Mouse (Mus musculus): ENCODE measurements around the gene D630045J12Rik.

Gene D630045J12Rik

DNA sequence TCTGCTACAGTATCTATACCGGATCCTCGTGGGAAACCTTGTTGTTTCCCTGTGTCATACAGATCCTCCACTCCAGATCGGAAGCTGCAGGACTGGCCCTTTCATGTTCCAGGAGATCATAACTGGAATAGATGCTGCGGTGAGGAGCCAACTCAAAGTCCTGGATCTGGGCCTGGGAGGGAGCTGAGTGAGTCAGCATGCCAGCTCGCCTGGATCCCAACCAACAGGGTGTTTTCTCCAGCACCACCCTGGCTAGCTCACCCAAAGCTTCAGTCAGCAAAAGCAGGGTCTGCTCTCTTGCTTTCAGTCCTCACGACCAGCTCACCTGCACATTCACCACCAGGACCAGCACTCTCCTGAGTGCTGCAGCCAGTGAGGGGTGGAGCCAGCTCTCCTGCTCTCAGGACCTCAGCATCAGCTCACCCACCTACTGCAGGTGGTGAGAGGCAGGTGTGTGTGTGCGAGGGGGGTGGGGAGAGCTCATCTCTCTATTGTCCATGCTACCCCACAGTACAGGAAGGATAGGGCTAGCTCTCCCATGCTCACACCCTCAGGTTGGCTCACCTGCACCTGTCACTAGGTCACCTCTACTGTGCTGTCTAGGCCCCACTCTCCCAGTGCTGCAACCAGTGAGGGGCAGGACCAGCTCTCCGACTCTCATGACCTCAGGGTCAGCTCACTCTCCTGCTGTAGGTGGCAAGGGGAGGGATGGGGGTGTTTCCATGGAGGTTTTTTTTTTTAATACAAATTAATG is 118.8 kb downstream of the D630045J12Rik start:
- no peak for DNase-seq (ENCODE audit: low spot score)

- DNase-seq (ENCODE audit: low spot score) = no peak
These were observed 122.0 kb downstream of the D630045J12Rik start for GRCm38 (mm10) chr6:38131801-38132231.

DNA sequence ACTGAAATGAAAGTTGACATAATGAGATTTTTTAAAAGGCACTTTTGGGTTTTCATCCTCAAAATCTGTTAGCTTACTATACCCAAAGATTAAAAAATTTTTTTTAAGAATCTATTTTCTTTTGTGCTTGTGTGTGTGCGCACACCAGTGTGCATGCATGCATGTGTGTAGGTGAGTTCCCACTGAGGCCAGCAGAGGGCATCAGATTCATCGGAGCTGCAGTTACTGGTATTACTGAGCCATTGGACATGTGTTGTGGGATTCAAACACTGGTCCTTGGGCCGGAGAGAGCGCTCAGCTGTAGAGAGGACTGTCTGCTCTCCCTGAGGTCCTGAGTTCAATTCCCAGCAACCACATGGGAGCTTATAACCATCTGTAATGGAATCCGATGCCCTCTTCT is 123.9 kb downstream of the D630045J12Rik start:
- no peak for DNase-seq (ENCODE audit: low spot score)

DNA sequence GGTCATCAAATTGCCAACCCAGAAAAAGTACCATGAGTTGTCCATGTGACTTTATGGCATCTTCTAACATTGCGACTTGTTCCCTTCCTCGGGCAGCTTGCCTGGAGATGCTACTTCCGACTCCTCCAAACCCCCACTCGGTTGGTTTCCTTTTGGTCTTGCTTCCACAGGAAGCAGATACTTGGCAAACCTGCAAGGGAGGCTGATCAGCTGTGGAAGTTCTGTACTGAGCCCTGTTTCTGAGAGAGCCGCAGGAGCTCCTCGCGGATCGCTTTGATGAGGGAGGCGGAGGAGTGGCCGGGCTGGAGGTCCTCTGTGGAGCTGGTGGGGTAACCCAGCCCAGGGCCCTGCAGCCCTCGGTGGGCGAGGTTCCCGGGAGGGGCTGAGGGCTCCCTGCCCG is 125.7 kb downstream of the D630045J12Rik start:
- no peak for DNase-seq (ENCODE audit: low spot score)

DNA sequence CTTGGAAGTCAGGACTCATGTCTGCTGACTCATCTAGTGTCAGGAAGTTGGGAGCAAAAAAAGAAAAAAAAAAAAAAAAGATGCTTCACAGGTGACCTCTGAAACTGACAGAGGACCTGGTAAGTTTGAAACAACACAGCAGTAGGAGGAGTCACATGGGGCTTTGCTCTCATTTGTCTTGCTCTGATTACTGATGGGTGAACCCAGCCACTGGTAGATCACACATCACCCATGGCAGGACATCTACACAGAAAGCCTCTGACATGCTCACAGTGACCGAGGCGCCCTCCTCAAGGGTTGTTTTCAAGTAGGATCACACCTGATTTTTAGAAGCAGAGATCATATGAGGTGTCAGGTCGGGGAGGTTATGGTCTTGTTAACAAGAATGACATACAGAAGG is 128.3 kb downstream of the D630045J12Rik start:
- no peak for DNase-seq (ENCODE audit: low spot score)

DNA sequence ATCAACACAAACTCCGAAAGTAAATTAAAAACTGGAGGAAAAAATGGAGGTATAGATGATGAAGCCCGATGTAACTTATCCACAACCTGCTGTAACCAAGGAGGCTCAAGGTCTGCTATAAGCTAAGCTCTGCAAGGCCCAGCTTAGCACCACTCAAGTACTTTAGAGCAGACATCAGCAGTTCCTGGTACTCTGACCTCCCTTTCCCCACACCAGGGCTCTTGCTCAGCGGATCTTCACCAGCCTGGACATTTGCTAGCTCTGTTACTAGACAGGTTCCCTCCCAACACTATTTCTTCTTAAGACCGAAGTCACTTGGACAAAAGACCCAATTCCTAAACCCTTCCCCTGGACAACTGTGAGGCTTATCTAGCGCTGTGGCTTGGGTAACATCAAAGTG is 128.9 kb downstream of the D630045J12Rik start:
- no peak for DNase-seq (ENCODE audit: low spot score)

DNA sequence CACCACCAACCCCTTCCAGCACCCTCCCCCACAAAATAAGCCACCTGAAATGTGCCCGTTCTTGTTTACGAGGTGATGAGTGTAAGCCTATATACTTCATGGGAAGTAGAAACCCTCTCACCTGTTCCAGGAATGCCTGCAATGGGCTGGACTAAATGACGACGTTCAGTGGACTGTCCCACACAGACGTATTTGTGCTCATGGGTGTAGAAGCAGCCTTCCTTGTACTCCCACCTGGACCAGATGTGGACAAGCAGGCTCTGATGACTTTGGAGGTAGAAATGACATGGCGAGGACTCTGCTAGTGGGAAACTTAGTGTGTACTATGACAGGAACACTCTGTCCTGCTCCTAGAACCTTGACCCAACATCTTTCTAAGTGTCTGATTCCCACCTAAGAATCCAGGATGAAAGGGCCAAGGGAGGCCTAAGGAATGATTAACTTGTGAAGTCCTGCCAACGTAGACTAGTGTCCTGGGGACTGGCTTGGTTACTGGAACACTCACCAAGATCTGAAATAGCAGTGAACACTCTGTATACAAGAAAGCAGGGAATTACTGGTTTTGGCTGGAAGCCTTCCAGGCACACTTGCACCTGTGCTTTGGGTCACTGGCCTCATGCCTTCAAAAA is 129.5 kb downstream of the D630045J12Rik start, which contains the start of gene Atp6v0a4:
TSS of gene Atp6v0a4 (minus strand) at position 380 of the 629 bp plus-strand sequence.
- DNase-seq (ENCODE audit: low spot score) = no peak

DNA sequence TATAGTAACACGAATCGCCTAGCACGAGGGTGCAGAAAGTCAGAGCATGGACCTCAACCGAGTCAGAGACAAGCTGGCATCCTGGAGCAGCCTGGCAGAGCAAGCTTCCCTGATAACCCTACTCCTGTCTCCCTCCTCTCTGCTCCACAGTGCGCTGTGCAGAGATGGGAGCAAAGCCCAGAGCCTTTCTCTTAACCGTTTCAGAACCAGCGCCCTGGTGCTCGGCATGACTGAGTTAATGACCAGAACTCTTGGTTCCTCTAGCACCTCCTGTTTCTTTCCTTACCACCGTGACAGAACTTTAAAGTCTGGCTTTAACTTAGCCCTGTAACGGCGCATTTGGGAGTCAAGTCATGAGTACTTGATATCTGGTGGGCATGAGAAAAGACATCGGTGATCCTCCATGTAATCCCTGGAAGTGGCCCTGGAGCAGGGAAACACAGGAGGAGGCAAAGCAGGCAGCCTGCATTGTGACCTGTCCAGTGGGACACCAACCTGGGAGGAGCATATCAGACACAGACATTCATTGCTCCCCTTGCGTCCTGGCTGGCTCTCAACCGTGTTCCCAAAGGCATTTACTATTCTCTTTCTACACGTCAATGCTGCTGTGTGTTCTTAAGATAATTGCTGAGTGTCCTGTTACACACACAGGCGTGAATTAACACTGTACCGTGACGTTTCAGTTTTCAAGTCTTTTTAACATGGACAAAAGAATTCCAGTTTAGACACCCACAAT is 130.2 kb downstream of the D630045J12Rik start:
- no peak for DNase-seq (ENCODE audit: low spot score)

- DNase-seq (ENCODE audit: low spot score) = no peak
These were observed 131.0 kb downstream of the D630045J12Rik start for GRCm38 (mm10) chr6:38122791-38123190.

DNA sequence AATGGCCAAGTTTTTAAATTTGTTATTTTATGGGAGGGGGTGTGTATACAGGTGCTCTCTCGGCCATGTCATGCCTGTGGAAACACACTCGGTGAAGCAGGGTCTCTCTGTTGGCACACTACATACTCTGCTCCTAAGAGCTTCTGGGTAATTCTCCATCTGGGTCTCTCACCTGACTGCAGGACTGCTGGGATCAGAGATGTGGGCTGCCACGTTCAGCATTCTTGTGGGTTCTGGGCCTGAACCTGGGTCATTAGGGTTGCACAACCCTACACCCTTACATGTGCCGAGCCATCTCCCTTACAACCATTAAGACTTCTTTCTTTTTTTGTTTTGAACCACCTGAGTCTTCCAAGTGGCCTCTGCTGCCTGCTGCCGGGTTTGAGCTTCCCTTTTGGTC is 132.0 kb downstream of the D630045J12Rik start:
- DNase-seq (ENCODE audit: low spot score) = no peak

GRCm38 (mm10) chr6:38120681-38121371 is 133.0 kb downstream of the D630045J12Rik start:
- DNase-seq (ENCODE audit: low spot score) = no peak

DNA sequence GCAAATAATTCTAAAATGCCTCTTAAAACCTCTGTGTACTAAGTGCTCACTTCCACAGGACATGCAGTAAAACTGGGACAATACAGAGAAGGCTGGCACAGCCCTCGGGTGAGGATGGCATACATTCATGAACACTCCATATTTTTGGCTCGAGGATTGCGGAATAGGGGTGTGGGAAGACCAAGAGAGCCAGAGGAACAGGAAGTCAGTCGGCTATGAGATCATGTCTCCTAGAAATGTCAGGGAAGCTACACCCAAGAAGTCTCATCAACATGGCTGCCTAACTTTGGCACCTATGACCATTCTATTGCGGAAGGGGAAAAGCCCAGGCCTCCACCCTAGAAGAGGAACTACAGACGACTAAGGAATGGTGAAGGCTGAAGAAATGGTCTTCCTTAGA is 135.5 kb downstream of the D630045J12Rik start:
- no peak for DNase-seq (ENCODE audit: low spot score)

GRCm38 (mm10) chr6:38116107-38116770 is 137.6 kb downstream of the D630045J12Rik start:
- DNase-seq (ENCODE audit: low spot score) = no peak

GRCm38 (mm10) chr6:38110859-38111258 is 142.9 kb downstream of the D630045J12Rik start:
- DNase-seq (ENCODE audit: low spot score) = no peak

GRCm38 (mm10) chr6:38109871-38110270 is 143.9 kb downstream of the D630045J12Rik start:
- no peak for DNase-seq (ENCODE audit: low spot score)

- no peak for DNase-seq (ENCODE audit: low spot score)
These were observed 144.5 kb downstream of the D630045J12Rik start, which contains the start of gene Tmem213 for GRCm38 (mm10) chr6:38109160-38109795. TSS of gene Tmem213 (plus strand) at chr6:38109255.

DNA sequence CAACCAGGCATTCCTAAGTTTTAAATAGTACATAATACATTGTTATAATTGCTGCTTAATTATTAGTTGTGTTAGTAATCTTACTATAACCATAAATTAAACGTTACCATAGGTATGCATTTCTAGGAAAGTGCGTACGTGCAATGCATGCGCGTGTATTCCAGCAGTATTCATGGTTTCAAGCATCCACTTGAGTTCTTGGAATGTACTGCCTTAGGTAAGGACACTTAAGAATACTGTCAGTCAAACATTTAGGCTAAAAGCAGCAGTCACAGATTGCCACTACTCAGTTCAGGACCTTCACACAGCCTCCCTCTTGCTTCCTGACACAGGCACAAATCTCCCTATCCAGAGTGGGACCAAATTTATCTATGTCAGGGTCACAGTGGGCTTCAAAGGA is 145.4 kb downstream of the D630045J12Rik start:
- DNase-seq (ENCODE audit: low spot score) = no peak

- DNase-seq (ENCODE audit: low spot score) = no peak
These were observed 147.9 kb downstream of the D630045J12Rik start for GRCm38 (mm10) chr6:38105924-38106323.

- DNase-seq (ENCODE audit: low spot score) = no peak
These were observed 150.0 kb downstream of the D630045J12Rik start for GRCm38 (mm10) chr6:38103775-38104174.

- no peak for DNase-seq (ENCODE audit: low spot score)
These were observed 151.5 kb downstream of the D630045J12Rik start for GRCm38 (mm10) chr6:38102216-38102795.

GRCm38 (mm10) chr6:38096961-38097370 is 156.8 kb downstream of the D630045J12Rik start:
- DNase-seq (ENCODE audit: low spot score) = no peak
